Mouse (Mus musculus) urinary bladder, postnatal 25 days (tissue): ENCODE data around the gene Slc12a9.
"Not testable (repeated sequence)": the region's sequence is repeated elsewhere in the genome, so short reads cannot be mapped to it uniquely, and the experiment has no call there.

Source experiments
- DNase-seq: peaks from one replicate; pipeline ENCODE4 v3.0.0; 2022; ENCODE audit warnings: low spot score

Slc12a9 gene

GRCm38 (mm10) chr5:137287953-137288743 lies 45.2 kb downstream of the Slc12a9 start:
- no peak for DNase-seq

DNA sequence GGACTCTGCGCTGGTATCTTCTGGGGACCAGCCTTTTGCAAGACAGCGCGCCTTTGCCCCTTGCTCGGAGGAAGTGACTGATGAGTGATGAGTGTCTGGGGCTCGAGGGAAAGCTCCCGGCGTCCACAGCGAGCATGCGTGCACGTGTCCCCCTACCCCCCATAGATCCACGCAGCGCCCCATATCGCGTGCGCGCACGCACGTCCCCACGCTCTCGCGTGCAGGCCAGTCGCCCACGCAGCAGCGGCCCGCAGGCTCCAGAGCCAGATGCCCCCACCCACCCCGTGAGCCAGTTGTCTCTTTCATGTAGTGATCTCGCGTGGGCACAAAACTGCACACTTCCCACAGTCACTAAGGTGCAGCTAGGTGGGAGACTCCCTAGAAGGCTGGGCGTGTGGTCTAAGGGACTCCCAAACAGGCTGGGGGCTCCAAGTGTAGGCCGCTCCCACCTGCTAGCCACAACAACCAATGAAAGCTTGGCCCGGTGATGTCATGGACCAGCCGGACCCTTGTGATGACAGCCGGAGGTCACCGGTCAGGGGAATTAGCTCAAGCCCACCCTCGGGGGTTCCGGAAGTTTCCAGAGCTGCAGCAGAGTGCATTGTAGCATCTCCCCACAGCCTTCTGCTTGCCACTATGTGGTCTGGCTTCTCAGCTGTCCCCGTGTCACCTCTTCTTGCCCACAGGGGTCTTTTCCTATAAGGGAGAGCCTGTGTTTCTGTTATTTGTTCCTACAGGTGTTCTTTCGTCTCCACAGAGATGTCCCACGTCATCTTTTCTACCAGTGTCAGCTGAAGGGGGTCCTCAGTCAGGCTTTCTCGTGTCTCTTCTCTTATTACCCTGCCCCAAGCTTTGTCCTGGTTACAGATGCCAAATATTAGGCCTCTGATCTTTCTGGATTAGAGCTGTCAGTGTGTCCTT lies 46.1 kb downstream of the Slc12a9 start, which contains the start of gene Ache:
Gene Ache, plus strand, starts transcription at position 488 of the 921 bp plus-strand sequence.
- no peak for DNase-seq

DNA sequence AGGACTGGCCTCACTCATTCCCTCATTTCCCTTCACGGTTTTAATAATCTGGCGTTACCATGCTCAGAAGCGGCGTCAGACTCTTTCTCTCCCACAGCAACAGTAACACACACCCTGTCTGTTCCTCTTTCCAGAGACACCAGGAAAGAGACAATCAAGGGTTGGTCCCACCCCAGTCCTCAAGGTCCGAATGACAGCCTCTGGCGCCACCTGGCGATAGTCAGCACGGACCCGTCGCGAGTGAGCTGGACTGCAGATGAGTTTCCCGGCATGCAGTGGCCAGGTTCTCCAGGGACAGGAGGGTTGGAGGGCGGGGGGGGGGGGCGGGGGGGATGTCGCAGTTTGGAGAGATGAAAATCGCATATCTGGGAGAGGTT lies 46.8 kb downstream of the Slc12a9 start:
- DNase-seq = peak; percentile 87

- no peak for DNase-seq
These were observed 47.4 kb downstream of the Slc12a9 start for GRCm38 (mm10) chr5:137285986-137286385.

DNA sequence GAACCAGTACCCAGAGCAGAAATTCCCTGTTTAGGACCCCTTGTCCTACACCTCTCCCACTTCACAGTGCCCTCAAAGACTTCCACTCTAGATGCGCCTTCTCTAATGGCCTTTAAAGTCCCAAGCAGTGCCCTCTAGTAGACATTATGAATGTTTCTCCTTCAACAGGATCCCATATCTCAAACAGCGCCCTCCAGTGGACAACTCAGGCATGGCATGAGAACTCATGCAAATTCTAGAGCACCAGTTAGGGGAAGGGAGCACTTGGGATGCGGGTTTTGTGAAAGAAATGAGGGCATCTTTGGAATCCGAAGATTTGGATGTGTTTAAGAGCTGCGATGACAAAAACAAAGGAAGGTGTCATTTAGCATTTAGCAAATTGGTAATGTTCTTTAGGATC lies 48.4 kb downstream of the Slc12a9 start:
- DNase-seq = peak; percentile 38

DNA sequence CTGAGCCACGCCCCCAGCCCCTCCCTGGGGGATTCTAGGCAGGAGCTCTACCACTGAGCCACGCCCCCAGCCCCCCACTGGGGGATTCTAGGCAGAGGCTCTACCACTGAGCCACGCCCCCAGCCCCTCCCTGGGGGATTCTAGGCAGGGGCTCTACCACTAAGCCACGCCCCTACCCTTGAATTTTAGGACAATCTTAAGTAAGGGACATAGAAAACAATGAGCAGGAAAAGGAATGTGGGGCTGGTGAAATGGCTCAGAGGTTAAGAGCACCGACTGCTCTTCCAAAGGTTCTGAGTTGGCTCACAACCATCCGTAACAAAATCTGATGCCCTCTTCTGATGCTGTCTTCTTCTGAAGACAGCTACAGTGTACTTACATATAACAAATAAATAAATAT lies 49.0 kb downstream of the Slc12a9 start:
- DNase-seq = not testable (repeated sequence)

GRCm38 (mm10) chr5:137277360-137278342 lies 55.7 kb downstream of the Slc12a9 start:
- no peak for DNase-seq

DNA sequence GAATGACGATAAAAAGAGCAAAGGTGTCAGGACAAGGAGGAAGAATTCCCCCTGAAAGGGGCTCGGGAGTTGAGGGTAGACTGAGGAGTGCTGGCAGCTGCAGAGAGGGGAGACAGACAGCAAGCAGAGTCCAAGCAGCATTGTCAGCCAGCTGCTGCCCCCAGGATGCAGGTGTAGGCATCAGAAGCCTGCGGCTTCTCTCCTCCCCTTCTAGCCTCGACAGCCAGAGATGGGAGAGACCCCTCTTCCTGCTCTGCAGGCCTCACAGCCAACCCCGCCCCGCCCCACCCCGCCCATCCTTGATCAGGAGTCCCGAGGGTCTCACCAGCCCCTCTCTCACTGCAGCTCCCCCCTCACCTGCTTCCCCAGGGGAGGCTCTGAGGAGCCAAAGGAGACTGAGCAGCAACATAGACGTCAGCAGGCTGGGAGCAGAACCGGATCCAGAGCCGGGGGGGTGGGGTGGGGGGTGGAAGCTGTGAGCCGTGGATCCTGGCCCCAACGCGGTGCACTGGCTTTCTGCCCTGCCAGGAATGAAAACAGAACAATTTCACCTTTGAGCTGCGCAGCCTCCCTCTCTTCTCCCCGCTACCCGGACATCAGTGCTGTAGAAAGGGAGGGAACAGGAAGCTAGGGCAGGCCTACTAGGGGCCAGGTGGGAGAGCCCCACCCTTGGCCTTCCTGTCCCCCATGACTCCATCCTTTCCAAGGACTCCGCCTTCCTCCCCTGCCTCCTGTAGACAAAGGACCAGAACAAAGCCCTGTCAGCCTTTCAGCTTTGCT lies 65.1 kb downstream of the Slc12a9 start:
- no peak for DNase-seq

GRCm38 (mm10) chr5:137264787-137265186 lies 68.6 kb downstream of the Slc12a9 start:
- no peak for DNase-seq
